Mouse (Mus musculus) thymus, postnatal 10 days (tissue): ENCODE measurements around the gene Zfp229.
"Not testable (repeated sequence)": the region's sequence is repeated elsewhere in the genome, so short reads cannot be mapped to it uniquely, and the experiment has no call there.

Source experiments
- DNase-seq, 2 experiments: peaks; one replicate each; pipeline ENCODE4 v3.0.0; 2021; ENCODE audit warnings: low spot score in 2 of 2

Zfp229 gene

GRCm38 (mm10) chr17:21730495-21730894 is at the start of gene Zfp229:
Gene Zfp229, plus strand, starts transcription at chr17:21730795.
- not testable (repeated sequence) for DNase-seq

DNA sequence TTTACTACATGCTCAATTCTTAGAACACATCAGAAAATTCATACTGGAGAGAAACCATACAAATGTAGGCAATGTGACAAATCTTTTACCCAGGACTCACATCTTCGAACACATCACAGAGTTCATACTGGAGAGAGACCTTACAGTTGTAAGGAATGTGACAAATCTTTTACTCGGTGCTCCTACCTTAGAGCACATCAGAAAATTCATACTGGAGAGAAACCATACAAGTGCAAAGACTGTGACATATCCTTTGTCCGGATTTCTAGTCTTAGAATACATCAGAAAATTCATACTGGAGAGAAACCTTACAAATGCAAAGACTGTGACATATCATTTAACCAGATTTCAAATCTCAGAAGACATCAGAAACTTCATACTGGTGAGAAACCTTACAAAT is 39.0 kb upstream of the Zfp229 start, which contains the start of gene Gm10226:
TSS of gene Gm10226 (plus strand) at position 301 of the 400 bp plus-strand sequence.
- no peak for DNase-seq

GRCm38 (mm10) chr17:21693342-21693741 is 37.3 kb upstream of the Zfp229 start:
- no peak for DNase-seq

GRCm38 (mm10) chr17:21696073-21696472 is 34.5 kb upstream of the Zfp229 start:
- DNase-seq: no peak

- no peak for DNase-seq
Observed at GRCm38 (mm10) chr17:21702281-21703240, 28.0 kb upstream of the Zfp229 start.

DNA sequence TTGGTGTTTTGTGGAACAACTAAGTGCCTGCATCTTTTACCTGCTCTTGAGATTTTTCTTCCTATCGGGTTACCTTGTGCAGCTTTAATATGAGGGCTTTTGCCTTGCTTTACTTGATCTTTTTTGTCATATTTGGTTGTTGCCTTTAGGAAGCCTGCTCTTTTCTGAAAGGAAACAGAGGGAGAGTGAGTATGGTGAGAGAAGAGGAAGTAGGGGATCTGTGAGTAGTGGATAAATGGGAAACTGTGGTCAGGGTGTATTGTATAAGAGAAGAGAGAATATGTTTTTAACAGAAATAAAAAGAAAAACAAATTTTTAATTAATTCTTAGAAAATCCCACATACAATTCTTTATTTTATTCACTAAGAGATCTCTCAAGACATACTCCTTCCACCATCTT is 27.2 kb upstream of the Zfp229 start:
- no peak for DNase-seq

DNA sequence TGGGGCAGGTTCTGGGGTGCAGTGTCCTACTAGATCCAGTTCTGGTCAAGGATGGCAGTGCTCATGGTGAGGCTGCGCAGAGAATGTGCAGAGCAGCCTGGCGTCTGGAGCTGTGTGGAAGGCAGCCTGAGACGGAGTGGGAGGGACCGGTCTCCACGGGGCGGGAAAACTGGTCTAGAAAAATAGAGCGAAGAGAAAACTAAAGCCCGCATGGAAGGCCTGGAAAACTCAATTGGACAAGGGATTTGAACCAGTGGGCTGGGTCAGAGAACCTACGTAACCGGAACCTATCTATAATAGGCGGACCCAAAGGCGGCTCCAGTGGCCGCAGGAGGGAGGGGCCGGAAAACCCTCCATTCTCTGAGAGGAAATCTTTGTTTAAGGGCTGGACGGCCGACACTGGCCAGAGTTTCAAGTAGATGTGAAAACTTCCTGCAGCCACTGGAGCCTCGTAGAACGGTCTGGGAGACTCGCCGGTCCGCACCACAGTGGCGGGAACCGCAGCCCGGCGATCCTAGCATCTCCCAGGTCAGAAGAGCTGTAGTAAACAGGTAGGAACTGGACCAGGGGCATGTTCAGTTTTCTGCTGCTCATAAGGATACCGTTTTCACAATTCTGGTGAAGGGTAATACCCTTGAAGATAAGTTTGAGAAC is 23.1 kb upstream of the Zfp229 start, which contains the start of gene Zfp760:
TSS of gene Zfp760 (plus strand) at position 399 of the 654 bp plus-strand sequence.
- DNase-seq: peak; percentile 7 to 9

DNA sequence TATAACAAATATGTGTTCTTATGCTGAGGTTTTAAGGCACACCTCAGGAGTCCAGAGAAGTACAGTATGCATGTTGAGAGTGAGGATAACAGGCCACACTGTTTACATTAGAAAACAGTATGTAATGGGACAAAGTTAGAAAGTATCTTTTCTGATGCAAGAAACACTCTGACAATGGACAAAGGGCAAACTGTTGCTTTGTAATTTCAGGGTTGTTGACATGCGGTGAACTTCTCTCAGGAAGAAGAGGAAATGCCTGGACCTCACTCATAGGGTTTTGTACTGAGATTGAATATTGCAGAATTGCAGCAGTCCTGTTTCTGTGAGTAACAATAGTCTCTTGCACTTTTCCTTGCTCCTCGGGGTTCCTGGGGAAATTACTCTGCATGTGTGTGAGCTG is 22.2 kb upstream of the Zfp229 start:
- no peak for DNase-seq

- no peak for DNase-seq
Observed at GRCm38 (mm10) chr17:21733049-21733448, 2.5 kb downstream of the Zfp229 start.

- DNase-seq: peak; percentile 45 to 59
Observed at GRCm38 (mm10) chr17:21733529-21734031, 3.0 kb downstream of the Zfp229 start.

GRCm38 (mm10) chr17:21752791-21753190 is 22.2 kb downstream of the Zfp229 start:
- no peak for DNase-seq

- DNase-seq: no peak
Observed at GRCm38 (mm10) chr17:21753342-21754208, 23.0 kb downstream of the Zfp229 start.

- no peak for DNase-seq
Observed at GRCm38 (mm10) chr17:21770336-21770735, 39.7 kb downstream of the Zfp229 start.

DNA sequence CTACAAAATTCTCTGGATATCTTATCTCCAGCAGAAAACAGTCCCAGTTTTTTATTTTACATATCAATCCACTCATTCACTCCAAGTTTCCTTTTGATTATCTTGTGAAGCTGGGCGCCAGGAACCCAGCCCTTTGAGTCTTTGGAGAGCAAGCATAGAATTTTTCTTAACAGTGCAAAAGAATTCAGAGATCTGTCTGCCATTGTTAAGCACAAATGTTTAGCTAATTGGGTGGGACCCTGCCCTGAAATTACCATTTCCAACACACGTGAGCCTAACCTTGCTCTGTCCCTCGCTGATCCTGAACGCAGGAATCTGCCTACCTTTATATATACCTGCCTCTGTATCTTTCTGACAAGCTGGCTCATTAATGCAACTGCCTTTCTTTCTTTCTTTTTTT is 61.7 kb downstream of the Zfp229 start:
- DNase-seq: no peak

DNA sequence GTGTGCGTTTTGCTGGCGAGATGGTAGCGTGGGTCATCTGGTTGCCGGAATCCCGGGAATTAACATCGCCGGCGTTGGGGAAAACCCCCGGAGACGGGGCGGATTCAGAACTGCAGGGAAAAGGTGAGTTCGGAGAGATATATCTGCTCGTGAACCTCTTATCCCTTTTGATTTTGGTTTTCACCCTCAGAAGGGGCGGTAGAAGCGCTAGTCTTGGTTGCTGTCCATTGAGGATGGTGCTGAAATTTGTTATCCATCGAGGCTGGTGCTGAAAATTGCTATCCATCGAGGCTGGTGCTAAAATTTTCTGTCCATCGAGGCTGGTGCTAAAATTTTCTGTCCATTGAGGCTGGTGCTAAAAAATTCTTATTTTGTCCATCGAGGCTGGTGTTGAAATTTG is 70.8 kb downstream of the Zfp229 start:
- DNase-seq: not testable (repeated sequence)
